Mouse (Mus musculus) forebrain, embryonic 15.5 days (tissue): ENCODE results near the gene Pla2g1b. TPM values are rescaled to one million over a fixed set of nuclear protein-coding genes. Genes with fewer than 3 reads are reported as not detected.
A peak's percentile ranks its signal among the peaks of the same experiment; 100 is the strongest.
"Not testable (repeated sequence)": the region's sequence is repeated elsewhere in the genome, so short reads cannot be mapped to it uniquely, and the experiment has no call there.

Experiments
- ATAC-seq: fragments of 200-750 bp; cut with Nextera tagmentation; replicated peaks from 2 replicates; pipeline ENCODE4 v1.8.0; 2017; ENCODE audit warnings: mild to moderate bottlenecking, moderate TSS enrichment, moderate library complexity
- H3K27ac ChIP-seq: fragments of 300-500 bp; sonication (generic); replicated peaks from 2 replicates; pipeline ENCODE4 v1.5.1; 2015; ENCODE audit warnings: mild to moderate bottlenecking, inconsistent platforms
- H3K27me3 ChIP-seq: fragments of 300-500 bp; sonication (generic); 2 replicates; pipeline ENCODE4 v1.6.1; 2015; ENCODE audit warnings: inconsistent platforms
- H3K36me3 ChIP-seq: fragments of 300-500 bp; sonication (generic); 2 replicates; pipeline ENCODE4 v1.6.1; 2015; ENCODE audit warnings: mild to moderate bottlenecking, inconsistent platforms
- H3K4me1 ChIP-seq: fragments of 300-500 bp; sonication (generic); 2 replicates; pipeline ENCODE4 v1.6.1; 2015; ENCODE audit warnings: inconsistent platforms
- H3K4me2 ChIP-seq: fragments of 300-500 bp; sonication (generic); replicated peaks from 2 replicates; pipeline ENCODE4 v1.6.1; 2015; ENCODE audit warnings: mild to moderate bottlenecking, inconsistent platforms
- H3K4me3 ChIP-seq: fragments of 300-500 bp; sonication (generic); 2 replicates; pipeline ENCODE4 v1.5.1; 2015; ENCODE audit warnings: mild to moderate bottlenecking, inconsistent platforms
- H3K9ac ChIP-seq: fragments of 300-500 bp; sonication (generic); replicated peaks from 2 replicates; pipeline ENCODE4 v1.6.1; 2015; ENCODE audit warnings: mild to moderate bottlenecking, inconsistent platforms
- H3K9me3 ChIP-seq: fragments of 300-500 bp; sonication (generic); 2 replicates; pipeline ENCODE4 v1.6.1; 2016; ENCODE audit warnings: inconsistent platforms
- WGBS: fragments of 180-500 bp; shearing (Covaris S2); methylation state at CpG from one replicate; pipeline ENCODE4 v1.1.7; 2015; ENCODE audit warnings: mixed read lengths; 5-methylcytosine and 5-hydroxymethylcytosine counted together
- polyA plus RNA-seq: library from polyadenylated mRNA; unstranded; fragments of >200 nt; fragmentation: Nextera tagmentation; extraction: Ambion mirVana; gene quantifications from 2 replicates; pipeline ENCODE4 v1.2.1, GENCODE M21; 2015

The Pla2g1b gene
- polyA plus RNA-seq, 1 experiment from 2014 or later: not detected

DNA sequence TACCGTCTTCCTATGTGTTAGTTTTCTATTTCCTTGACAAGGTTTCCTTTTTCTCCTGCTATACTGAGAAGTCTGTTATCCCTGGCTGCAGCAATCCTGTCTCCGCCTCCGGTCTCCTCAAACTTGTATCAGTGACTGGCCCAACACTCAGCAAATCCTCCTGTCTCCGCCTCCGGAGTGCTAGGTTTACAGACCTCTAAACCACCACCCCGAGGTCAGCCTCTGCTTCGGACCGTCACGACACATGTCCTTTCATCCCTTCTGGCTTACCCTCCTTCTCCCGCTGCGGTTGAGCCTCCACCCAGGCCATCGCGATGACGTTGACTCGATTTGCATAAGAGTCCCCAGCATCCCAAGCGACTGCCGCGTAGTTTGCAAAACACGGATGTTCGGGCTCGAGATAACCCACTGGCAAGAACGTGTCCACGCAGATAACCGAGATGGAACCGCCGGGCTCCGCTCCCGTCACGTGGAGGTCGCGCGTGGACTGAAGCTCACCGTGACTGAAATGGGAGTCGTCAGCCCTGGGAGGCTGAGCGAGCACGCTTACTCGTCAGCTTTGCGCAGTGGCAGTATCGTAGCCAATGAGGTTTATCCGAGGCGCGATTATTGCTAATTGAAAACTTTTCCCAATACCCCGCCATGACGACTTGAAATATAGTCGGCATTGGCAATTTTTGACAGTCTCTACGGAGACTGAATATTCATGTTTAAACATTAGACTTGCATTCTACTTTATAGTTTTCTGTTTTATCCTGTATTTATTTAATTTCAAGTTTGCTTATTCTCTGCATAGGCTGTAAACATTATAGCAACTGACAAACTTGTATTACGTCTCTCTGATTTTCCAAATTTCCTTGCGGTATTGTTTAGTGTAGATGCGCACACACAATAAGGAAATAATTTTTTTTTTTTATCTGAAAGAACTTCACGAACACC is 23.9 kb downstream of the Pla2g1b start:
- H3K9me3 ChIP-seq: no peaks in the 10 kb centered on the region
- peak overlapping the region; percentile 44 for H3K4me3 ChIP-seq
- peak overlapping the region; percentile 100 for H3K27ac ChIP-seq
- H3K36me3 ChIP-seq: no peaks in the 10 kb centered on the region
- H3K27me3 ChIP-seq: no peaks in the 10 kb centered on the region
- WGBS: under 1% methylated on average over 50 of the region's 50 CpGs
- peaks cover 35% of the 10 kb centered on the region for H3K4me1 ChIP-seq
- peak; percentile 82 for ATAC-seq
- H3K9ac ChIP-seq: peak overlapping the region; percentile 98
- H3K4me2 ChIP-seq: peak overlapping the region; percentile 78

DNA sequence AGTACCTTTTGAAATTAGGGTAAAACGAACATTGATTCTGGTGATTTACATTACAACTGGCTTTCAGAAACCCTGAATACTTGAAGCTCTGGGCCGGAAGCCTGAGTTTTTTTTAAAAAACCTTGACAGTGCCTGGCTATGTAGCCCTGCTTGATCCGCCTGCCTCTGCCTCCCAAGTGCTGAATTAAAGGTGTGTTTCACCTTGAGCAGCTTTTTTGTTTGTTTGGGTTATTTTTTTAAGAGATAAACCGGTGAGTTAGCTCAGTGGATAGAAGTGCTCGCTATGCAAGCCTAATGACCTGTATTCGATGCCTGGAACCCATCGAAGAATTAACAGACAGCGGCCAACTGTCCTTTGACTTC is 24.6 kb downstream of the Pla2g1b start:
- no peaks in the 10 kb centered on the region for H3K36me3 ChIP-seq
- no peak overlapping the region for H3K9ac ChIP-seq
- WGBS: 7% methylated on average over 8 of the region's 8 CpGs
- peak overlapping the region; percentile 1; the same call in 1 of the 2 replicates for H3K4me3 ChIP-seq
- H3K4me2 ChIP-seq: peak overlapping the region; percentile 78
- no peaks in the 10 kb centered on the region for H3K27me3 ChIP-seq
- ATAC-seq: no peak
- peak overlapping the region; percentile 100 for H3K27ac ChIP-seq
- no peaks in the 10 kb centered on the region for H3K9me3 ChIP-seq
- H3K4me1 ChIP-seq: peaks cover 34% of the 10 kb centered on the region

DNA sequence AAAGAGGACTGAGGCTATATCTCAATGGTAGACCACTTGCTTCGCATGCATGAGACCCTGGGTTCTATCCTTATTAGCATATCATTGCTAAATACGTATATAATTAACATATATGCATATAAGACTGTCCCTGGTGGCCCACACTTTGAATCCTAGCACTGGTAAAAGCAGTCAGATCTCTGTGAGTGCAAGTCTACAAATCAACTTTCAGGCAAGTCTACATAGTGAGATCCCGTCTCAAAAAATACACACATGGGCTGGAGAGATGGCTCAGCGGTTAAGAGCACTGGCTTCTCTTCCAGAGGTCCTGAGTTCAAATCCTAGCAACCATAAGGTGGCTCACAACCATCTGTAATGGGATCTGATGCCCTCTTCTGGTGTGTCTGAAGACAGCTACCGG is 25.0 kb downstream of the Pla2g1b start:
- no peaks in the 10 kb centered on the region for H3K27me3 ChIP-seq
- WGBS: 35% methylated on average over 5 of the region's 5 CpGs
- no peaks in the 10 kb centered on the region for H3K36me3 ChIP-seq
- ATAC-seq: no peak
- H3K4me2 ChIP-seq: peak overlapping the region; percentile 78; the same call in 1 of the 2 replicates
- no peaks in the 10 kb centered on the region for H3K9me3 ChIP-seq
- H3K4me3 ChIP-seq: no peak overlapping the region
- peak overlapping the region; percentile 100 for H3K27ac ChIP-seq
- no peak overlapping the region for H3K9ac ChIP-seq
- peaks cover 34% of the 10 kb centered on the region for H3K4me1 ChIP-seq

DNA sequence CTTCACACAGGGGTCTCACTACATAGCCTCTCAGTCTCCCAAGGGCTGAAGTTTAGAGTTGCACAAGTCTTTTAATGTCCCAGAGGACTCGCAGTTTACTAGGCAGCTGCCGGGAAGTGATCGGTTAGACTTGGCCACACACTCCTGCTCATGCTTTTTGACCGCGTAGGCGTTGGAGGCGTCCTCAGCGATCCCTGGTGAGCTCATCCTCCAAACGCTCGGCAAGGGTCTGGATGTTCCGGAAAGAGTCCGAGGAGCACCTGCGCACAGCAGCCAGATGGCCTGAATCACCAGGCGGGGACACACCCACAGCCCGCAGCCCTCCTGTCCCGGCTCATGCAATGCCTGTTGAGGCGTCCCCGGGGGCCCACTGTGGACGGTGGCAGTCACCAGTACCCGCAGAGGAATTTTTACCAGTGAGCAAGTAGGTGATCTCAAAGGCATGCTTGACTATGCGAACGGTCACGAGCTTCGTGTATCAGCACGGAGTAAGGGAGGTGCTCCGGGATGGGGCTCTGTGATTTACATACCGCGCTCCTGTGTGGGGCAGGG is 25.8 kb downstream of the Pla2g1b start:
- peaks cover 34% of the 10 kb centered on the region for H3K4me1 ChIP-seq
- H3K36me3 ChIP-seq: no peaks in the 10 kb centered on the region
- no peak overlapping the region for H3K4me3 ChIP-seq
- peak overlapping the region; percentile 44 for H3K4me2 ChIP-seq
- peak overlapping the region; percentile 31 for H3K9ac ChIP-seq
- WGBS: 6% methylated on average over 28 of the region's 28 CpGs
- no peaks in the 10 kb centered on the region for H3K27me3 ChIP-seq
- H3K9me3 ChIP-seq: no peaks in the 10 kb centered on the region
- no peak overlapping the region for H3K27ac ChIP-seq
- ATAC-seq: no peak

DNA sequence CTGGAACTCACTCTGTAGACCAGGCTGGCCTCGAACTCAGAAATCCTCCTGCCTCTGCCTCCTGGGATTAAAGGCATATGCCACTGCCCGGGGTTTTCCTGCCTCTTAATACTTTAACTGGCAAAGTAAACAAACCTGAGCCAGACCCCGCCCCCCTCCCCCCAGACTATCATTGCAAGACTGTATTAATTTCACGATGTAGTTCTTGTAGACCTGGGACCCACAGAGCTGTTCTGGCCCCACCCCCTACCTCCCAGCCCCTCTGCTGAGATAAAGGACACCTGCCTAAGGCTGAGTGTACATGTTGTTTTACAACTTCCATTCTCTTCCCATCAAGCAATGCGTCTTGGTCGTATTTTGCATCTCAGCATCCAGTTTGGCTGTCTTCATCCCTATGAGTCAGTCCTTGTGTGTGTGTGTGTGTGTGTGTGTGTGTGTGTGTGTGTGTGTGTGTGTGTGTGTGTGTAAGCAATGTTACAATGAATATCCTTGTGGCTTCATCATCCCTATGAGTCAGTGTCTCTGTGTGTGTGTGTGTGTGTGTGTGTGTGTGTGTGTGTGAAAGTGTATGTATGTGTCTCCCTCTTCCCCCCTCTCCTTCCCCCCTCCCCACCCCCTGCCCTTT is 26.8 kb downstream of the Pla2g1b start:
- H3K27me3 ChIP-seq: no peaks in the 10 kb centered on the region
- no peak overlapping the region for H3K4me3 ChIP-seq
- no peak overlapping the region for H3K9ac ChIP-seq
- H3K9me3 ChIP-seq: no peaks in the 10 kb centered on the region
- H3K4me2 ChIP-seq: no peak overlapping the region
- no peaks in the 10 kb centered on the region for H3K36me3 ChIP-seq
- ATAC-seq: no peak
- peaks cover 34% of the 10 kb centered on the region for H3K4me1 ChIP-seq
- 78% methylated on average over 6 of the region's 6 CpGs for WGBS
- H3K27ac ChIP-seq: no peak overlapping the region

DNA sequence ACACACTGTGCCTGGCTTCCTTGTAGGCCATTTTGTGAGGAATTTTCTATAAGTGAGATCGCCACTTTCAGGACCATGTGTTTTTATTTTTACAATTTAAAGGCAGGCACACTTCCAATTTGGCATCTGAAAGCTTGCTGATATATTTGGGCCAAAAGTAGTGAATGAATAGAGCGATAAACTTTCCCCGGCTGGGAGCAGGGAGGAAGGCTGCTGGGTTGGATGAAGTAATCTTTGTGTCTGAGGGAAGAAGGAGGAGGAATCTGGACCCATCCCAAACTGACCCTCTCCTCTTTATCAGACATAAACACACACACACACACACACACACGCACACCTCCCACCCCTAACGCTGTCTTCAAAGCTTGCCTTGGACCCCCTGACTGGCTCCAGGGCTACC is 27.4 kb downstream of the Pla2g1b start:
- ATAC-seq: no peak
- WGBS: 35% methylated on average over 5 of the region's 5 CpGs
- no peak overlapping the region for H3K4me3 ChIP-seq
- peaks cover 33% of the 10 kb centered on the region for H3K4me1 ChIP-seq
- no peaks in the 10 kb centered on the region for H3K27me3 ChIP-seq
- H3K27ac ChIP-seq: peak overlapping the region; percentile 5; the same call in 1 of the 2 replicates
- H3K4me2 ChIP-seq: no peak overlapping the region
- no peaks in the 10 kb centered on the region for H3K36me3 ChIP-seq
- H3K9ac ChIP-seq: no peak overlapping the region
- H3K9me3 ChIP-seq: no peaks in the 10 kb centered on the region

DNA sequence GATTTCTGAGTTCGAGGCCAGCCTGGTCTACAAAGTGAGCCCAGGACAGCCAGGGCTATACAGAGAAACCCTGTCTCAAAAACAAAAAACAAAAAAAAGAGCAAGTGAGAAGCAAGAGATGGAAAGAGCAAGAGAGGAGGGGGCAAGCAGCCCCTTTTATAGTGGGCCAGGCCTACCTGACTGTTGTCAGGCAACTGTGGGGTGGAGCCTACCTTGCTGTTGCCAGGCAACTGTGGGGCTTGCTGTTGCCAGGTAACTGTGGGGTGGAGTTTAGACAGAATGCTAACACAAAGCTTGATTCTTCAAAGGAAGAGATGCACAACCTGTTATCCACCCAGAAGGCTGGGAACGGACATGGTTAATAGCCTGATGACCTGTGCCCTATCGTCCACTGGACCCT is 29.6 kb downstream of the Pla2g1b start:
- not testable (repeated sequence) for H3K27me3 ChIP-seq

DNA sequence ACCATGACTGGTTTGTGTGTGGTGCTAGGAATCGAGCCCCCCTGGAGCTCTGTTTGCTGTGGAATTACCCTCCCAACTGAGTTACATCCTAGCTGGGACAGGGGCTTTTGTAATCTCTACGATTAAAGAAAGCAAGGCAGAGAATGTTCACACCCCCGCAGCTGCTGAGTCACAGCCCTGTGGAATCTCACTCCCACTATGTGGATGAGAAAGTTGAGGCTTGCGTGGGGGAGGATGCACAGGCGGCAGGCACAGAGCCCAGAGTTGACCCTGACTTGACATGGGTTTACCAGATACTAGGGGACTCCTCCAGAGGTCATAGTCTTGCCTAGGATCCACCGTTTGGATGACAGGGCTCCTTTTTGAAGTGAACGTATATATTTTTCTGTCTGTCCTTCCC is 31.0 kb downstream of the Pla2g1b start:
- no peak overlapping the region for H3K27ac ChIP-seq
- no peaks in the 10 kb centered on the region for H3K27me3 ChIP-seq
- H3K9ac ChIP-seq: no peak overlapping the region
- H3K4me3 ChIP-seq: no peak overlapping the region
- H3K4me2 ChIP-seq: no peak overlapping the region
- no peaks in the 10 kb centered on the region for H3K36me3 ChIP-seq
- no peaks in the 10 kb centered on the region for H3K9me3 ChIP-seq
- ATAC-seq: no peak
- H3K4me1 ChIP-seq: peaks cover 13% of the 10 kb centered on the region
- 77% methylated on average over 7 of the region's 7 CpGs for WGBS

More for the DNA sequence above, 29.6 kb downstream of the Pla2g1b start:
- H3K4me1 ChIP-seq: peaks cover 26% of the 10 kb centered on the region
- not testable (repeated sequence) for H3K4me3 ChIP-seq, H3K4me2 ChIP-seq, H3K9me3 ChIP-seq, H3K27ac ChIP-seq, ATAC-seq, H3K36me3 ChIP-seq, H3K9ac ChIP-seq
- WGBS: 81% methylated on average over 3 of the region's 3 CpGs

DNA sequence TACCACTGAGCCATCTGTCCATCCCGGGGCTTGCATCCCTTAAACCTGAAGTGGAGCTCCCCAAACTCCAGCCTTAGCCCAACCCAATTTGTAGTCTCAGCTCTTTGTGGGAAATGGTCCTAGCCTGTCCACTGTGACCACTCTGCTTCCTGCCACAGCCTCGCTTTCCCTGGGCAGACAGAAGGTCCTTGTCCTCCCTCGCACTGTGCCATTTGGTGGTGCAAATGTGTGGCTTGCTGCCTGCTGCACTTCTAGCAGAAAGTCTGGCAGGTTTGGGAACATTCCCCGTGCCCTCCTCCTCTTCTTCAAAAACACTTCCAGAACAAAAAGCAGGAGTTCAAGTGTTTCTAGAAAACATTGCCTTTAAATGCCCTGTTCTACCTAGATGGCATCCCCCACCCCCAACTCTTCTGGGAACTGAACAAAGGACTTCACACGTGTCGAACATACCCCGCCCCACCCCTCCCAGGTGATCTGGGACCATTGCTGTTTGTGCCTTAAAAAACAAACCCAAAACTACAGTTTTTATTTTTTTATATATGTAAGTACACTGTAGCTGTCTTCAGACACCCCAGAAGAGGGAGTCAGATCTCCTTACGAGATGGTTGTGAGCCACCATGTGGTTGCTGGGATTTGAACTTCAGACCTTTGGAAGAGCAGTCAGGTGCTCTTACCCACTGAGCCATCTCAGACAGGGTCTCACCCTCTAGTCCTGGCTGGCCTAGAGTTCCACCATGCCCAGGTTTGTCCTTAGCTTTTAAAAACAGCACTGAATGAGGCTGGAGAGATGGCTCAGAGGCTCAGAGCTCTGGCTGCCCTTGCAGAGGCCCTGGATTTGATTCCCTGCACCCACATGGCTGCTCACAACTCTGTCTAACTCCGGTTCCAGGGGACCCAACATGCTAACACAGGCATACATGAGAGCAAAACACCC is 32.5 kb downstream of the Pla2g1b start:
- ATAC-seq: no peak
- 60% methylated on average over 9 of the region's 9 CpGs for WGBS
- Histone ChIP-seq H3K4me1 (peaks cover 4% of the 10 kb centered on the region; the same call in 1 of the 2 replicates), H3K4me2 (no peak overlapping the region), H3K9ac (no peak overlapping the region), H3K9me3 (no peaks in the 10 kb centered on the region), H3K4me3 (no peak overlapping the region), H3K27ac (no peak overlapping the region), H3K36me3 (no peaks in the 10 kb centered on the region), H3K27me3 (no peaks in the 10 kb centered on the region)

DNA sequence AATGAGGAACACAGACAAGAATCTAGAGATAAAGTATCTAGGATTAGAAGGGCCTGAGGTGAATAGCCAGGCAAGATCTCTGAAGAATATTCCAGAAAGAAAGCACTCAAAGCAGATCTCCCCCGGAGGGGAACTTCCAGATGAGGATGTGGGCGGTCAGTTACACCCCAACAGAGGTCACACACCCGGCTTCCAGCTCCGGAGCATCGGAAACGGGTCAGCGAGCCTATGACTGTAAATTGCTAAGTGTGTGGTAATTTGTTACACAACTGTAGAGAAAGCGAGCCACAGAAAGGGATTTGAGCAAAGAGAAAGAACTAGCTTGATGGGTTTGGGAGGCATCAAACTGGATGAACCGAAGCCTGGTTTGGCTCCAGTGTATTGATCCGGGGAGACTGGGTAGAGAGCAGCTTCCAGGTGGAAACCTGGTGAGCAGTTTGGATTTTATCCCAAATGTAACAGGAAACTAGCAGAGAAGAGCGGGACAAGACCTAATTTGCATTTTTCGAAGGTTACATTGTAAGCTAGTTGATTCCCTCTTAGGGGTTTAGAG is 34.4 kb downstream of the Pla2g1b start:
- Histone ChIP-seq H3K9me3 (no peaks in the 10 kb centered on the region), H3K27me3 (no peaks in the 10 kb centered on the region), H3K36me3 (no peaks in the 10 kb centered on the region), H3K9ac (no peak overlapping the region), H3K4me1 (no peaks in the 10 kb centered on the region), H3K4me2 (no peak overlapping the region), H3K4me3 (no peak overlapping the region), H3K27ac (no peak overlapping the region)
- WGBS: 90% methylated on average over 12 of the region's 12 CpGs
- ATAC-seq: no peak

DNA sequence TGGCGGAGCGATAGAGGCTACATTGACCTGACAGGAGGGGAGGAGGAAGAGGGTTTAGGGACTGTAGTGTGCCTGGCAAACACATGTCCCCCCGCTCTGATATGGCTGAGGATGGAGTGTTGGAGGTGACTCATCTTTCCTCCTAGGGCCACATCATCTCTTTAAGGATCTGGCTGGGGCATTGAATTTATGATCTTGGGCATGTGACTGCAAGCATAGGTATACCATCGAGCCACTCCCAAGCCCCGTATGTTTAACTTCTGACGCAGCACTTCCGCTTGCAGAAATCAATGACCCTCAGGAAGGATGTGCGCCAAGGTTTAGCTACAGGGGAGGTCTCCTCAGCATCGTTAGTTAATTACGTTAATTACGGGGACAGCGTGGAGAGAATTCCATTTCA is 37.0 kb downstream of the Pla2g1b start:
- Histone ChIP-seq H3K27me3 (no peaks in the 10 kb centered on the region), H3K27ac (no peak overlapping the region), H3K36me3 (no peaks in the 10 kb centered on the region), H3K4me1 (peaks cover 12% of the 10 kb centered on the region), H3K4me3 (no peak overlapping the region), H3K9ac (no peak overlapping the region), H3K9me3 (no peaks in the 10 kb centered on the region), H3K4me2 (no peak overlapping the region)
- 62% methylated on average over 12 of the region's 12 CpGs for WGBS
- ATAC-seq: no peak
